Mouse (Mus musculus): ENCODE measurements at regions not wholly inside any gene's neighbourhood (a gene's known extent, or its start where the extent isn't known, plus 50 kb on each side); places are given as distances from the start of the nearest gene placed in this dataset.

- WGBS, result 88% methylated on average over 8 of the region's 8 CpGs
- H3K27ac ChIP-seq (ENCODE audit: insufficient read depth, low read length), result no peak overlapping the region
Observed at GRCm38 (mm10) chr17:85816521-85816920, 128.4 kb upstream of the Six2 start.

GRCm38 (mm10) chr17:85816056-85816455, 128.0 kb upstream of the Six2 start:
- no peak for DNase-seq
- H3K4me3 ChIP-seq (replicated peaks; ENCODE audit: insufficient read depth, low read depth, low read length), result no peak overlapping the region

More at GRCm38 (mm10) chr17:85816521-85816920, 128.4 kb upstream of the Six2 start:
- H3K27me3 ChIP-seq (ENCODE audit: control insufficient read depth, insufficient read depth, low read length), result no peaks in the 10 kb centered on the region
- H3K4me1 ChIP-seq (ENCODE audit: control insufficient read depth, insufficient read depth, low read length), result no peaks in the 10 kb centered on the region
- DNase-seq, result no peak
- H3K4me3 ChIP-seq (replicated peaks; ENCODE audit: insufficient read depth, low read depth, low read length), result no peak overlapping the region
- no peak for TF ChIP-seq CTCF (IDR thresholded peaks at IDR 0.05; ENCODE audit: borderline replicate concordance, insufficient read depth, low read depth, low read length)
- no peak for TF ChIP-seq POLR2A (IDR thresholded peaks at IDR 0.05; ENCODE audit: borderline replicate concordance, insufficient read depth, low read length)

GRCm38 (mm10) chr17:85808580-85808979, 120.5 kb upstream of the Six2 start:
- no peak overlapping the region for H3K4me3 ChIP-seq (replicated peaks; ENCODE audit: insufficient read depth, low read depth, low read length)
- TF ChIP-seq CTCF (IDR thresholded peaks at IDR 0.05; ENCODE audit: borderline replicate concordance, insufficient read depth, low read depth, low read length), result no peak
- no peak for TF ChIP-seq POLR2A (IDR thresholded peaks at IDR 0.05; ENCODE audit: borderline replicate concordance, insufficient read depth, low read length)
- no peak overlapping the region for H3K27ac ChIP-seq (ENCODE audit: insufficient read depth, low read length)
- no peaks in the 10 kb centered on the region; the same call in 1 of the 2 replicates for H3K27me3 ChIP-seq (ENCODE audit: control insufficient read depth, insufficient read depth, low read length)
- H3K4me1 ChIP-seq (ENCODE audit: control insufficient read depth, insufficient read depth, low read length), result no peaks in the 10 kb centered on the region
- no peak for DNase-seq
- WGBS, result 53% methylated on average over 5 of the region's 5 CpGs

More at GRCm38 (mm10) chr17:85816056-85816455, 128.0 kb upstream of the Six2 start:
- H3K27ac ChIP-seq (ENCODE audit: insufficient read depth, low read length), result no peak overlapping the region
- no peaks in the 10 kb centered on the region for H3K4me1 ChIP-seq (ENCODE audit: control insufficient read depth, insufficient read depth, low read length)
- H3K27me3 ChIP-seq (ENCODE audit: control insufficient read depth, insufficient read depth, low read length), result no peaks in the 10 kb centered on the region
- TF ChIP-seq POLR2A (IDR thresholded peaks at IDR 0.05; ENCODE audit: borderline replicate concordance, insufficient read depth, low read length), result no peak
- no peak for TF ChIP-seq CTCF (IDR thresholded peaks at IDR 0.05; ENCODE audit: borderline replicate concordance, insufficient read depth, low read depth, low read length)
- 90% methylated on average over 8 of the region's 8 CpGs for WGBS

- Histone ChIP-seq H3K27ac (ENCODE audit: insufficient read depth, low read length) (no peak overlapping the region), H3K27me3 (ENCODE audit: control insufficient read depth, insufficient read depth, low read length) (no peaks in the 10 kb centered on the region; the same call in 1 of the 2 replicates), H3K4me3 (replicated peaks; ENCODE audit: insufficient read depth, low read depth, low read length) (no peak overlapping the region), H3K4me1 (ENCODE audit: control insufficient read depth, insufficient read depth, low read length) (no peaks in the 10 kb centered on the region)
- 24% methylated on average over 13 of the region's 13 CpGs for WGBS
- TF ChIP-seq POLR2A (IDR thresholded peaks at IDR 0.05; ENCODE audit: borderline replicate concordance, insufficient read depth, low read length), result no peak
- no peak for TF ChIP-seq CTCF (IDR thresholded peaks at IDR 0.05; ENCODE audit: borderline replicate concordance, insufficient read depth, low read depth, low read length)
- no peak for DNase-seq
Observed at GRCm38 (mm10) chr17:85805726-85806359, 117.8 kb upstream of the Six2 start.

- H3K27me3 ChIP-seq (ENCODE audit: control insufficient read depth, insufficient read depth, low read length), result no peaks in the 10 kb centered on the region; the same call in 1 of the 2 replicates
- peaks cover 2% of the 10 kb centered on the region for H3K4me1 ChIP-seq (ENCODE audit: control insufficient read depth, insufficient read depth, low read length)
- TF ChIP-seq POLR2A (IDR thresholded peaks at IDR 0.05; ENCODE audit: borderline replicate concordance, insufficient read depth, low read length), result no peak
- no peak for TF ChIP-seq CTCF (IDR thresholded peaks at IDR 0.05; ENCODE audit: borderline replicate concordance, insufficient read depth, low read depth, low read length)
- H3K4me3 ChIP-seq (replicated peaks; ENCODE audit: insufficient read depth, low read depth, low read length), result no peak overlapping the region
- DNase-seq, result no peak
- H3K27ac ChIP-seq (ENCODE audit: insufficient read depth, low read length), result no peak overlapping the region
- 43% methylated on average over 4 of the region's 4 CpGs for WGBS
Observed at GRCm38 (mm10) chr17:85804631-85805030, 116.6 kb upstream of the Six2 start.

- Histone ChIP-seq H3K27ac (ENCODE audit: insufficient read depth, low read length) (no peak overlapping the region), H3K27me3 (ENCODE audit: control insufficient read depth, insufficient read depth, low read length) (peaks cover 1% of the 10 kb centered on the region; the same call in 1 of the 2 replicates), H3K4me3 (replicated peaks; ENCODE audit: insufficient read depth, low read depth, low read length) (no peak overlapping the region), H3K4me1 (ENCODE audit: control insufficient read depth, insufficient read depth, low read length) (peaks cover 3% of the 10 kb centered on the region)
- 90% methylated on average over 8 of the region's 8 CpGs for WGBS
- TF ChIP-seq CTCF (IDR thresholded peaks at IDR 0.05; ENCODE audit: borderline replicate concordance, insufficient read depth, low read depth, low read length), result no peak
- no peak for TF ChIP-seq POLR2A (IDR thresholded peaks at IDR 0.05; ENCODE audit: borderline replicate concordance, insufficient read depth, low read length)
- no peak for DNase-seq
Observed at GRCm38 (mm10) chr17:85801734-85802133, 113.7 kb upstream of the Six2 start.

- H3K4me1 ChIP-seq (ENCODE audit: control insufficient read depth, insufficient read depth, low read length), result peaks cover 3% of the 10 kb centered on the region
- H3K27me3 ChIP-seq (ENCODE audit: control insufficient read depth, insufficient read depth, low read length), result peaks cover 1% of the 10 kb centered on the region; the same call in 1 of the 2 replicates
- H3K4me3 ChIP-seq (replicated peaks; ENCODE audit: insufficient read depth, low read depth, low read length), result no peak overlapping the region
- no peak overlapping the region for H3K27ac ChIP-seq (ENCODE audit: insufficient read depth, low read length)
- DNase-seq, result no peak
- TF ChIP-seq CTCF (IDR thresholded peaks at IDR 0.05; ENCODE audit: borderline replicate concordance, insufficient read depth, low read depth, low read length) (no peak), POLR2A (IDR thresholded peaks at IDR 0.05; ENCODE audit: borderline replicate concordance, insufficient read depth, low read length) (no peak)
- WGBS, result 59% methylated on average over 14 of the region's 14 CpGs
Observed at GRCm38 (mm10) chr17:85801079-85801605, 113.1 kb upstream of the Six2 start.

All from cerebellum, adult 2 months (tissue).